Comparison of ENCODE assay signal across 8 mouse cellular contexts in genomic region chr7:24610144-24610878, GRCm38 (mm10). TPM values are rescaled to one million over a fixed set of nuclear protein-coding genes. Genes with fewer than 3 reads are reported as not detected.
A peak's percentile ranks its signal among the peaks of the same experiment; 100 is the strongest.
DNase-seq lines count a peak whose midpoint lies in the region; ATAC-seq lines count a peak whose summit lies in the region.

Gene Phldb3 (plus strand): TSS chr7:24610763.

- DNase-seq in CD4-positive, CD25-positive, alpha-beta regulatory T cell, adult 2 months (ENCODE audit: low read depth, low spot score), result peak; percentile 66
- DNase-seq in Muller cell, postnatal 12 days (ENCODE audit: inconsistent ontology term), result peak; percentile 10
- DNase-seq in liver, result peak; percentile 46
- peak; percentile 73 for DNase-seq in thymus, postnatal 25 days
- DNase-seq in right cerebral cortex, postnatal 4 days, result no peak
- no peak for DNase-seq in layer of hippocampus, adult 18-20 months (ENCODE audit: low spot score in 2 of 2)

- H3K4me1 ChIP-seq in hindbrain, embryonic 12.5 days, result peaks cover 20% of the 10 kb centered on the region
- H3K4me1 ChIP-seq in midbrain, embryonic 15.5 days, result peaks cover 20% of the 10 kb centered on the region

- peak within 1 kb of the TSS; percentile 48 for H3K4me2 ChIP-seq in hindbrain, embryonic 12.5 days (replicated peaks)
- H3K4me2 ChIP-seq in midbrain, embryonic 15.5 days, result peak within 1 kb of the TSS; percentile 42

- H3K4me3 ChIP-seq in hindbrain, embryonic 12.5 days, result peak within 1 kb of the TSS; percentile 24
- peak within 1 kb of the TSS; percentile 22 for H3K4me3 ChIP-seq in midbrain, embryonic 15.5 days

- H3K27me3 ChIP-seq in hindbrain, embryonic 12.5 days, result peaks cover 57% of the 10 kb centered on the region
- H3K27me3 ChIP-seq in midbrain, embryonic 15.5 days (replicated peaks), result peaks cover 45% of the 10 kb centered on the region

- peak within 1 kb of the TSS; percentile 15; the same call in 1 of the 2 replicates for H3K9ac ChIP-seq in hindbrain, embryonic 12.5 days
- H3K9ac ChIP-seq in midbrain, embryonic 15.5 days, result no peak within 1 kb of the TSS

- ATAC-seq in hindbrain, embryonic 12.5 days (ENCODE audit: low FRiP score), result peak; percentile 15; the same call in 1 of the 2 replicates
- ATAC-seq in midbrain, embryonic 15.5 days (replicated peaks), result no peak

- H3K9me3 ChIP-seq in hindbrain, embryonic 12.5 days (replicated peaks), result no peaks in the 10 kb centered on the region
- no peaks in the 10 kb centered on the region for H3K9me3 ChIP-seq in midbrain, embryonic 15.5 days

- 3% methylated on average over 25 of the region's 27 CpGs for WGBS in hindbrain, embryonic 12.5 days
- 3% methylated on average over 27 of the region's 27 CpGs for WGBS in midbrain, embryonic 15.5 days

- no peaks in the 10 kb centered on the region for H3K36me3 ChIP-seq in hindbrain, embryonic 12.5 days
- H3K36me3 ChIP-seq in midbrain, embryonic 15.5 days (replicated peaks), result no peaks in the 10 kb centered on the region

- no peak within 1 kb of the TSS for H3K27ac ChIP-seq in hindbrain, embryonic 12.5 days
- H3K27ac ChIP-seq in midbrain, embryonic 15.5 days, result no peak within 1 kb of the TSS

RNA-seq across cellular contexts. Expression of gene Phldb3, which starts in this region (rescaled TPM):
- 0.09 TPM in 1 of 2 replicates, not detected in the other for polyA plus RNA-seq in hindbrain, embryonic 12.5 days (2016; fragmentation: Nextera tagmentation; extraction: Ambion mirVana)
- polyA plus RNA-seq in midbrain, embryonic 15.5 days (2015; fragmentation: Nextera tagmentation; extraction: Ambion mirVana), result not detected in 2 replicates
- total RNA-seq in layer of hippocampus, adult 18-20 months (2021), result under 1 TPM; 0.17 to 0.63 TPM

Comparison
In these comparisons a context has a peak if more than half of its experiments do, and no peak if none do; other contexts are left out.
1. Peak in ATAC-seq, H3K4me3 ChIP-seq, H3K9ac ChIP-seq and H3K4me2 ChIP-seq in hindbrain, embryonic 12.5 days; RNA of the gene not detected or under 1 TPM.
2. DNase-seq: peak in CD4-positive, CD25-positive, alpha-beta regulatory T cell, adult 2 months (single experiment), Muller cell, postnatal 12 days (single experiment), liver (single experiment) and thymus, postnatal 25 days (single experiment); none in right cerebral cortex, postnatal 4 days (single experiment) and layer of hippocampus, adult 18-20 months (0 of 2).